Mouse (Mus musculus) ES-Bruce4 (cell line): ENCODE measurements around the gene Usp31.

ENCODE experiments used
- EP300 ChIP-seq: IDR thresholded peaks from 2 replicates; pipeline ENCODE4 v1.6.1; 2011; ENCODE audit warnings: low read depth, low read length; ENCODE audit not compliant: insufficient read depth
- POLR2A ChIP-seq: IDR thresholded peaks from one replicate; pipeline ENCODE4 v1.8.1; 2011; ENCODE audit warnings: low read length; ENCODE audit not compliant: insufficient read depth

DNA sequence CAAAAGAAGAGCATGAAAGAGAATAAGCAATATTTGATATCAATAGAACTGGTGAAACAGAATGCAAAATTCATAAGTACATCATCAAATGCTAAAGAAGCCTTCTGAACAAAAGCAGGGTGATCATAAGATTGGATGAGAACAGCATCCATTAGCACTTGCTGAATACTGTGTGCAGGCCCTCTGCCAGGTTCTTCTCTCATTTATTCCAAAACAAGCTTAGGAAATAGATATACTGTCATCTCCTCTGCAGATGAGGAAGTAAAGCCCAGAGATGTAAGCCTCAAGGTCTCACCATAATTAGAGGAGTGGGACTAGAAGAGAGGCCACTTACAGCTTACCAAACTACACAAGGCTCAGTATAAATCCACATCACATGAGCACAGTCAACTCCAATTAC is 7.8 kb downstream of the Usp31 start:
- TF ChIP-seq POLR2A (no peak), EP300 (no peak)
